Mouse (Mus musculus) hindbrain, embryonic 11.5 days (tissue): ENCODE data around the gene Hpgd. TPM values are rescaled to one million over a fixed set of nuclear protein-coding genes. Genes with fewer than 3 reads are reported as not detected.
"Not testable (repeated sequence)": the region's sequence is repeated elsewhere in the genome, so short reads cannot be mapped to it uniquely, and the experiment has no call there.

ENCODE experiments used
- ATAC-seq: fragments of 200-750 bp; cut with Nextera tagmentation; 2 replicates; pipeline ENCODE4 v1.8.0; 2017; ENCODE audit warnings: mild to moderate bottlenecking, moderate TSS enrichment, moderate library complexity; ENCODE audit not compliant: low FRiP score
- DNase-seq: peaks from one replicate; pipeline ENCODE4 v3.0.0-alpha.2; 2015; ENCODE audit warnings: low spot score
- H3K27ac ChIP-seq: fragments of 300-500 bp; sonication (generic); 2 replicates; pipeline ENCODE4 v1.5.1; 2014; ENCODE audit warnings: mild to moderate bottlenecking, low read depth, low read length
- H3K27me3 ChIP-seq: fragments of 300-500 bp; sonication (generic); 2 replicates; pipeline ENCODE4 v1.6.1; 2014; ENCODE audit warnings: mild to moderate bottlenecking, low read length, moderate library complexity, mixed read lengths; ENCODE audit not compliant: control insufficient read depth, insufficient read depth
- H3K36me3 ChIP-seq: fragments of 300-500 bp; sonication (generic); 2 replicates; pipeline ENCODE4 v1.6.1; 2014; ENCODE audit warnings: mild to moderate bottlenecking, low read length, moderate library complexity, mixed read lengths; ENCODE audit not compliant: control insufficient read depth, insufficient read depth
- H3K4me1 ChIP-seq: fragments of 300-500 bp; sonication (generic); replicated peaks from 2 replicates; pipeline ENCODE4 v1.6.1; 2014; ENCODE audit warnings: low read length, mixed read lengths; ENCODE audit not compliant: control insufficient read depth, insufficient read depth
- H3K4me2 ChIP-seq: fragments of 300-500 bp; sonication (generic); replicated peaks from 2 replicates; pipeline ENCODE4 v1.6.1; 2014; ENCODE audit warnings: mild to moderate bottlenecking, low read depth, low read length
- H3K4me3 ChIP-seq: fragments of 300-500 bp; sonication (generic); 2 replicates; pipeline ENCODE4 v1.5.1; 2014; ENCODE audit warnings: low read depth, low read length
- H3K9ac ChIP-seq: fragments of 300-500 bp; sonication (generic); 2 replicates; pipeline ENCODE4 v1.6.1; 2014; ENCODE audit warnings: low read depth, low read length
- H3K9me3 ChIP-seq: fragments of 300-500 bp; sonication (generic); 2 replicates; pipeline ENCODE4 v1.6.1; 2016; ENCODE audit warnings: low read length; ENCODE audit not compliant: control insufficient read depth
- WGBS: fragments of 180-500 bp; shearing (Covaris S2); extraction: QIAGEN DNeasy Blood & Tissue Kit; methylation state at CpG from one replicate; pipeline ENCODE4 v1.1.7; 2014; 5-methylcytosine and 5-hydroxymethylcytosine counted together
- polyA plus RNA-seq: library from polyadenylated mRNA; unstranded; fragments of >200 nt; fragmentation: Nextera tagmentation; extraction: Ambion mirVana; gene quantifications from 2 replicates; pipeline ENCODE4 v1.2.1, GENCODE M21; 2014

Hpgd gene
- 19.2 and 19.4 TPM in 2 replicates for polyA plus RNA-seq

GRCm38 (mm10) chr8:56294373-56294877, at the start of gene Hpgd:
Gene Hpgd, plus strand, starts transcription at chr8:56294585.
- H3K4me1 ChIP-seq: peaks cover 4% of the 10 kb centered on the region; the same call in 1 of the 2 replicates
- H3K4me2 ChIP-seq: peak within 1 kb of the TSS; percentile 81
- peak within 1 kb of the TSS; percentile 47 for H3K4me3 ChIP-seq
- H3K9ac ChIP-seq: peak within 1 kb of the TSS; percentile 54
- H3K36me3 ChIP-seq: no peaks in the 10 kb centered on the region
- peaks cover 4% of the 10 kb centered on the region; the same call in 1 of the 2 replicates for H3K27me3 ChIP-seq
- peak; percentile 83 for ATAC-seq
- WGBS: under 1% methylated on average over 33 of the region's 33 CpGs
- no peak within 1 kb of the TSS for H3K27ac ChIP-seq
- no peaks in the 10 kb centered on the region for H3K9me3 ChIP-seq
- peak; percentile 76 for DNase-seq

GRCm38 (mm10) chr8:56251728-56252127, 42.7 kb upstream of the Hpgd start:
- DNase-seq, H3K27me3 ChIP-seq, H3K27ac ChIP-seq, H3K9ac ChIP-seq, ATAC-seq, H3K4me1 ChIP-seq, H3K9me3 ChIP-seq, H3K36me3 ChIP-seq, H3K4me2 ChIP-seq, H3K4me3 ChIP-seq: not testable (repeated sequence)
- 71% methylated on average over 3 of the region's 3 CpGs for WGBS

- 61% methylated on average over 1 of the region's 1 CpGs for WGBS
Observed at GRCm38 (mm10) chr8:56252314-56252713, 42.1 kb upstream of the Hpgd start.

GRCm38 (mm10) chr8:56261190-56261589, 33.2 kb upstream of the Hpgd start:
- WGBS: 83% methylated on average over 1 of the region's 1 CpGs
- Histone ChIP-seq H3K4me2 (no peak overlapping the region), H3K36me3 (no peaks in the 10 kb centered on the region), H3K9me3 (no peaks in the 10 kb centered on the region), H3K9ac (no peak overlapping the region), H3K4me3 (no peak overlapping the region), H3K27ac (no peak overlapping the region), H3K27me3 (no peaks in the 10 kb centered on the region), H3K4me1 (no peaks in the 10 kb centered on the region)
- ATAC-seq (no peak), DNase-seq (no peak)

More at GRCm38 (mm10) chr8:56252314-56252713, 42.1 kb upstream of the Hpgd start:
- H3K27me3 ChIP-seq: no peaks in the 10 kb centered on the region
- H3K9me3 ChIP-seq: no peaks in the 10 kb centered on the region
- H3K9ac ChIP-seq: no peak overlapping the region
- no peak overlapping the region for H3K4me3 ChIP-seq
- DNase-seq: no peak
- H3K4me1 ChIP-seq: no peaks in the 10 kb centered on the region
- no peaks in the 10 kb centered on the region for H3K36me3 ChIP-seq
- ATAC-seq: no peak
- no peak overlapping the region for H3K27ac ChIP-seq
- no peak overlapping the region for H3K4me2 ChIP-seq

- H3K9me3 ChIP-seq: no peaks in the 10 kb centered on the region
- no peaks in the 10 kb centered on the region for H3K4me1 ChIP-seq
- H3K4me3 ChIP-seq: no peak overlapping the region
- H3K27ac ChIP-seq: no peak overlapping the region
- H3K4me2 ChIP-seq: no peak overlapping the region
- no peak for DNase-seq
- no peaks in the 10 kb centered on the region for H3K27me3 ChIP-seq
- no peak for ATAC-seq
- no peaks in the 10 kb centered on the region for H3K36me3 ChIP-seq
- H3K9ac ChIP-seq: no peak overlapping the region
- 82% methylated on average over 10 of the region's 10 CpGs for WGBS
Observed at GRCm38 (mm10) chr8:56269687-56270663, 24.4 kb upstream of the Hpgd start.

GRCm38 (mm10) chr8:56272934-56273333, 21.5 kb upstream of the Hpgd start:
- H3K36me3 ChIP-seq: no peaks in the 10 kb centered on the region
- no peak overlapping the region for H3K9ac ChIP-seq
- no peak overlapping the region for H3K4me2 ChIP-seq
- no peak for DNase-seq
- no peaks in the 10 kb centered on the region for H3K4me1 ChIP-seq
- H3K27me3 ChIP-seq: no peaks in the 10 kb centered on the region
- no peak overlapping the region for H3K27ac ChIP-seq
- no peaks in the 10 kb centered on the region for H3K9me3 ChIP-seq
- no peak for ATAC-seq
- WGBS: 80% methylated on average over 1 of the region's 1 CpGs
- no peak overlapping the region for H3K4me3 ChIP-seq

GRCm38 (mm10) chr8:56275316-56275715, 19.1 kb upstream of the Hpgd start:
- no peak overlapping the region for H3K9ac ChIP-seq
- no peak for ATAC-seq
- no peak overlapping the region for H3K4me3 ChIP-seq
- H3K4me1 ChIP-seq: no peaks in the 10 kb centered on the region
- H3K36me3 ChIP-seq: no peaks in the 10 kb centered on the region
- H3K9me3 ChIP-seq: no peaks in the 10 kb centered on the region
- H3K4me2 ChIP-seq: no peak overlapping the region
- H3K27me3 ChIP-seq: no peaks in the 10 kb centered on the region
- no peak for DNase-seq
- no peak overlapping the region for H3K27ac ChIP-seq

GRCm38 (mm10) chr8:56277810-56278528, 16.4 kb upstream of the Hpgd start:
- H3K36me3 ChIP-seq: no peaks in the 10 kb centered on the region
- DNase-seq (no peak), ATAC-seq (no peak)
- no peaks in the 10 kb centered on the region for H3K27me3 ChIP-seq
- no peaks in the 10 kb centered on the region for H3K4me1 ChIP-seq
- 91% methylated on average over 7 of the region's 9 CpGs for WGBS
- no peak overlapping the region for H3K9ac ChIP-seq
- no peak overlapping the region for H3K4me2 ChIP-seq
- H3K27ac ChIP-seq: no peak overlapping the region
- H3K9me3 ChIP-seq: no peaks in the 10 kb centered on the region
- no peak overlapping the region for H3K4me3 ChIP-seq
